Mouse (Mus musculus): ENCODE measurements around the gene Ccdc78. TPM values are rescaled to one million over a fixed set of nuclear protein-coding genes. Genes with fewer than 3 reads are reported as not detected.

Ccdc78 gene
- polyA plus RNA-seq, 1 experiment from 2014 or later: 0.04 TPM

- Histone ChIP-seq H3K36me3 (ENCODE audit: control insufficient read depth, insufficient read depth) (peaks cover 14% of the 10 kb centered on the region), H3K9me3 (replicated peaks; ENCODE audit: control insufficient read depth, low read length) (no peaks in the 10 kb centered on the region), H3K4me3 (ENCODE audit: low read depth, low read length) (no peak overlapping the region), H3K4me1 (ENCODE audit: control insufficient read depth, low read depth, low read length) (peaks cover 58% of the 10 kb centered on the region), H3K9ac (ENCODE audit: low read depth, low read length) (no peak overlapping the region), H3K4me2 (ENCODE audit: low read depth, low read length) (no peak overlapping the region), H3K27me3 (ENCODE audit: control insufficient read depth, insufficient read depth, low read depth, low read length) (no peaks in the 10 kb centered on the region), H3K27ac (ENCODE audit: low read length) (no peak overlapping the region)
- WGBS (ENCODE audit: insufficient replicate concordance): 89% methylated on average over 22 of the region's 22 CpGs
- no peak for ATAC-seq (ENCODE audit: low read depth)
Measured at GRCm38 (mm10) chr17:25827546-25828222, 41.3 kb downstream of the Ccdc78 start.

- Histone ChIP-seq H3K4me3 (ENCODE audit: low read depth, low read length) (peak overlapping the region; percentile 60), H3K9ac (ENCODE audit: low read depth, low read length) (peak overlapping the region; percentile 73; the same call in 1 of the 2 replicates), H3K27me3 (ENCODE audit: control insufficient read depth, insufficient read depth, low read depth, low read length) (no peaks in the 10 kb centered on the region), H3K4me1 (ENCODE audit: control insufficient read depth, low read depth, low read length) (peaks cover 55% of the 10 kb centered on the region), H3K4me2 (ENCODE audit: low read depth, low read length) (peak overlapping the region; percentile 69), H3K27ac (ENCODE audit: low read length) (peak overlapping the region; percentile 75), H3K9me3 (replicated peaks; ENCODE audit: control insufficient read depth, low read length) (no peaks in the 10 kb centered on the region), H3K36me3 (ENCODE audit: control insufficient read depth, insufficient read depth) (peaks cover 14% of the 10 kb centered on the region)
- whole genome bisulfite sequencing (ENCODE audit: insufficient replicate concordance): 83% methylated on average over 8 of the region's 8 CpGs
- ATAC-seq (ENCODE audit: low read depth): no peak
Measured at GRCm38 (mm10) chr17:25828223-25828594, 41.8 kb downstream of the Ccdc78 start.

- Histone ChIP-seq H3K27ac (ENCODE audit: low read length) (peak within 1 kb of the TSS; percentile 75), H3K4me3 (ENCODE audit: low read depth, low read length) (peak within 1 kb of the TSS; percentile 60), H3K27me3 (ENCODE audit: control insufficient read depth, insufficient read depth, low read depth, low read length) (no peaks in the 10 kb centered on the region), H3K36me3 (ENCODE audit: control insufficient read depth, insufficient read depth) (peaks cover 14% of the 10 kb centered on the region), H3K4me1 (ENCODE audit: control insufficient read depth, low read depth, low read length) (peaks cover 60% of the 10 kb centered on the region), H3K4me2 (ENCODE audit: low read depth, low read length) (peak within 1 kb of the TSS; percentile 69), H3K9me3 (replicated peaks; ENCODE audit: control insufficient read depth, low read length) (no peaks in the 10 kb centered on the region), H3K9ac (ENCODE audit: low read depth, low read length) (peak within 1 kb of the TSS; percentile 73)
- ATAC-seq (ENCODE audit: low read depth): peak; percentile 11; the same call in 1 of the 2 replicates
- 1% methylated on average over 32 of the region's 32 CpGs for WGBS (ENCODE audit: insufficient replicate concordance)
Measured at GRCm38 (mm10) chr17:25828712-25829557, 42.6 kb downstream of the Ccdc78 start, which contains the start of gene Jmjd8. Jmjd8 (plus strand) TSS chr17:25828867.

- H3K27me3 ChIP-seq (ENCODE audit: control insufficient read depth, insufficient read depth, low read depth, low read length): no peaks in the 10 kb centered on the region
- peaks cover 60% of the 10 kb centered on the region for H3K4me1 ChIP-seq (ENCODE audit: control insufficient read depth, low read depth, low read length)
- peaks cover 14% of the 10 kb centered on the region for H3K36me3 ChIP-seq (ENCODE audit: control insufficient read depth, insufficient read depth)
- no peaks in the 10 kb centered on the region for H3K9me3 ChIP-seq (replicated peaks; ENCODE audit: control insufficient read depth, low read length)
- ATAC-seq (ENCODE audit: low read depth): no peak
- H3K4me2 ChIP-seq (ENCODE audit: low read depth, low read length): peak overlapping the region; percentile 69
- 39% methylated on average over 8 of the region's 8 CpGs for WGBS (ENCODE audit: insufficient replicate concordance)
- H3K9ac ChIP-seq (ENCODE audit: low read depth, low read length): peak overlapping the region; percentile 73
- H3K27ac ChIP-seq (ENCODE audit: low read length): peak overlapping the region; percentile 75
- H3K4me3 ChIP-seq (ENCODE audit: low read depth, low read length): peak overlapping the region; percentile 60
Measured at GRCm38 (mm10) chr17:25829558-25830017, 43.2 kb downstream of the Ccdc78 start.

- peak overlapping the region; percentile 69; the same call in 1 of the 2 replicates for H3K4me2 ChIP-seq (ENCODE audit: low read depth, low read length)
- no peak for ATAC-seq (ENCODE audit: low read depth)
- H3K9me3 ChIP-seq (replicated peaks; ENCODE audit: control insufficient read depth, low read length): no peaks in the 10 kb centered on the region
- peaks cover 14% of the 10 kb centered on the region for H3K36me3 ChIP-seq (ENCODE audit: control insufficient read depth, insufficient read depth)
- peak overlapping the region; percentile 60; the same call in 1 of the 2 replicates for H3K4me3 ChIP-seq (ENCODE audit: low read depth, low read length)
- peak overlapping the region; percentile 75; the same call in 1 of the 2 replicates for H3K27ac ChIP-seq (ENCODE audit: low read length)
- peaks cover 60% of the 10 kb centered on the region for H3K4me1 ChIP-seq (ENCODE audit: control insufficient read depth, low read depth, low read length)
- WGBS (ENCODE audit: insufficient replicate concordance): 66% methylated on average over 4 of the region's 4 CpGs
- H3K27me3 ChIP-seq (ENCODE audit: control insufficient read depth, insufficient read depth, low read depth, low read length): no peaks in the 10 kb centered on the region
- H3K9ac ChIP-seq (ENCODE audit: low read depth, low read length): no peak overlapping the region; the same call in 1 of the 2 replicates
Measured at GRCm38 (mm10) chr17:25830200-25830753, 43.9 kb downstream of the Ccdc78 start.

- Histone ChIP-seq H3K9ac (ENCODE audit: low read depth, low read length) (no peak overlapping the region; the same call in 1 of the 2 replicates), H3K9me3 (replicated peaks; ENCODE audit: control insufficient read depth, low read length) (no peaks in the 10 kb centered on the region), H3K4me3 (ENCODE audit: low read depth, low read length) (no peak overlapping the region), H3K4me2 (ENCODE audit: low read depth, low read length) (0 out of 2 replicates have a peak overlapping the region, but pooled peaks have one; percentile 99), H3K4me1 (ENCODE audit: control insufficient read depth, low read depth, low read length) (peaks cover 63% of the 10 kb centered on the region), H3K27me3 (ENCODE audit: control insufficient read depth, insufficient read depth, low read depth, low read length) (no peaks in the 10 kb centered on the region), H3K27ac (ENCODE audit: low read length) (no peak overlapping the region), H3K36me3 (ENCODE audit: control insufficient read depth, insufficient read depth) (peaks cover 14% of the 10 kb centered on the region)
- ATAC-seq (ENCODE audit: low read depth): no peak
- WGBS (ENCODE audit: insufficient replicate concordance): 78% methylated on average over 14 of the region's 14 CpGs
Measured at GRCm38 (mm10) chr17:25830806-25831431, 44.5 kb downstream of the Ccdc78 start.

- 41% methylated on average over 21 of the region's 21 CpGs for WGBS (ENCODE audit: insufficient replicate concordance)
- Histone ChIP-seq H3K4me1 (ENCODE audit: control insufficient read depth, low read depth, low read length) (peaks cover 71% of the 10 kb centered on the region), H3K27me3 (ENCODE audit: control insufficient read depth, insufficient read depth, low read depth, low read length) (no peaks in the 10 kb centered on the region), H3K36me3 (ENCODE audit: control insufficient read depth, insufficient read depth) (peaks cover 14% of the 10 kb centered on the region), H3K4me2 (ENCODE audit: low read depth, low read length) (peak overlapping the region; percentile 99), H3K9me3 (replicated peaks; ENCODE audit: control insufficient read depth, low read length) (no peaks in the 10 kb centered on the region), H3K9ac (ENCODE audit: low read depth, low read length) (peak overlapping the region; percentile 79), H3K4me3 (ENCODE audit: low read depth, low read length) (peak overlapping the region; percentile 92), H3K27ac (ENCODE audit: low read length) (peak overlapping the region; percentile 97)
- no peak for ATAC-seq (ENCODE audit: low read depth)
Measured at GRCm38 (mm10) chr17:25831451-25832281, 45.3 kb downstream of the Ccdc78 start.

All from liver, embryonic 16.5 days (tissue).